Mouse (Mus musculus) adrenal gland, postnatal 10 days (tissue): Measurements from ENCODE around the gene Il12rb2. TPM values are rescaled to one million over a fixed set of nuclear protein-coding genes. Genes with fewer than 3 reads are reported as not detected.

Source experiments
- DNase-seq: peaks from one replicate; pipeline ENCODE4 v3.0.0; 2021; ENCODE audit warnings: mixed read lengths
- total RNA-seq, 2 experiments: library from RNA; stranded (reverse); gene quantifications; 2 replicates each; pipeline ENCODE4 v1.2.3; 2021

Il12rb2 gene
- total RNA-seq, 2 experiments from 2014 or later, result 0.15 to 0.21 TPM

- DNase-seq, result no peak
Observed at GRCm38 (mm10) chr6:67292042-67292623, 83.9 kb downstream of the Il12rb2 start.

- DNase-seq, result no peak
Observed at GRCm38 (mm10) chr6:67282897-67283296, 93.1 kb downstream of the Il12rb2 start.

- no peak for DNase-seq
Observed at GRCm38 (mm10) chr6:67281614-67282197, 94.3 kb downstream of the Il12rb2 start.

- no peak for DNase-seq
Observed at GRCm38 (mm10) chr6:67277944-67278343, 98.0 kb downstream of the Il12rb2 start.

GRCm38 (mm10) chr6:67269459-67269858, 106.5 kb downstream of the Il12rb2 start:
- DNase-seq, result no peak

GRCm38 (mm10) chr6:67268983-67269382, 107.0 kb downstream of the Il12rb2 start:
- no peak for DNase-seq

GRCm38 (mm10) chr6:67268245-67268612, 107.8 kb downstream of the Il12rb2 start:
- DNase-seq, result no peak

- DNase-seq, result peak; percentile 61
Observed at GRCm38 (mm10) chr6:67267408-67268244, 108.4 kb downstream of the Il12rb2 start.

GRCm38 (mm10) chr6:67266664-67267407, 109.2 kb downstream of the Il12rb2 start:
- DNase-seq, result peak; percentile 95

- no peak for DNase-seq
Observed at GRCm38 (mm10) chr6:67266159-67266657, 109.8 kb downstream of the Il12rb2 start.

- no peak for DNase-seq
Observed at GRCm38 (mm10) chr6:67264935-67265334, 111.1 kb downstream of the Il12rb2 start.

GRCm38 (mm10) chr6:67251095-67251494, 124.9 kb downstream of the Il12rb2 start:
- DNase-seq, result no peak

GRCm38 (mm10) chr6:67244451-67244850, 131.5 kb downstream of the Il12rb2 start:
- DNase-seq, result no peak

GRCm38 (mm10) chr6:67243765-67244420, 132.1 kb downstream of the Il12rb2 start:
- no peak for DNase-seq

Other genes starting within 250 kb of the Il12rb2 start
- 100 to 1,000 TPM; 321 to 336 TPM for gene Serbp1, start 138.0 kb downstream of the Il12rb2 start, total RNA-seq
- 1 to 10 TPM in 1 of 2 experiments, under 1 TPM in 1; 0.48 to 1.2 TPM for gene Il23r, start 115.7 kb upstream of the Il12rb2 start, total RNA-seq
- not detected for gene Tacstd2, start 159.6 kb upstream of the Il12rb2 start, total RNA-seq